Mouse (Mus musculus): ENCODE measurements around the gene Tmem88. TPM values are rescaled to one million over a fixed set of nuclear protein-coding genes. Genes with fewer than 3 reads are reported as not detected.
A peak's percentile ranks its signal among the peaks of the same experiment; 100 is the strongest.

Gene Tmem88
- polyA plus RNA-seq (2012; ENCODE audit: insufficient read depth, insufficient read length, missing spikeins), result 4.1 and 8.3 TPM in 2 replicates

DNA sequence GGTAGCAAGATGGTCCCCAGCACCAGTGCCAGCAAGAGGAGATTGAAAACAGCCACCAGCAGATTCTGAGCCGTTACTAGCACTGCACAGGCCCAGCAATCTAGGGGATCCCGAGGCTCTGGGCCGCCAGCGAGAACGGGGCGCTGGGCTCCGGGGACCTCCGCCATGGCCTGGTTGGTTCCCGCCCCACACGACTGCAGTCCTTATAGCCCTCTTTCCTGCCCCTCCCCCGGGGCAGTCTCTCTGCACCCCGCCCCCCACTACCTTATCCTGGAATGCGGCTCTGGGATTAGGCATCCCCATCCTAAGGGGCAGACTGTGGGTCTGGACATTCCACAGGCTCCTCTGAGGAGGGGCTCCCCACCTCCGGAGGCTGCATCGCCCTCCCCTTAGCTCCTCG, at the start of gene Tmem88:
Gene Tmem88, minus strand, starts transcription at position 176 of the 400 bp plus-strand sequence.
- no peaks in the 10 kb centered on the region; the same call in 1 of the 2 replicates for H3K4me1 ChIP-seq (ENCODE audit: control insufficient read depth, insufficient read depth, insufficient read length, low read length)
- peak within 1 kb of the TSS; percentile 85 for H3K4me3 ChIP-seq (ENCODE audit: insufficient read depth, low read depth, low read length)
- peak within 1 kb of the TSS; percentile 99 for H3K27ac ChIP-seq (replicated peaks; ENCODE audit: low read depth, low read length)

DNA sequence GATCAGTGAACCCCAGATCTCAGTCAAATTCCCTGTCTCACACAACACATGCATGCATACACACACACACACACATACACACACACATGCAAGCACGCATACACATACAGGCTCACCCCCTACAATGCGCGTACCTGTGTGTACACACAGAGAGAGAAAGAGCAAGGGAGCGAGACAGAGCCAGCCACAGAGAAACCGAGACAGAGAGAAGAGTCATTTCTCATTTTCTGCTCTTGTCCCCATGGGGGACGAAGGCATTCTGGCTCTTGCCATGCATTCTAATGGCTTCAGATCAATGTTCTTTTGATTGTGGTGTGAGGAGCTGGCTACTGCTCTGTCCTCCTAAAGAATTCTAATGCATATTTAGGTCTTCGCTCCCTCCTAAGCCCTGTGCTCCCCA, 49.3 kb upstream of the Tmem88 start:
- Histone ChIP-seq H3K4me3 (ENCODE audit: insufficient read depth, low read depth, low read length) (no peak overlapping the region), H3K4me1 (ENCODE audit: control insufficient read depth, insufficient read depth, insufficient read length, low read length) (peaks cover 9% of the 10 kb centered on the region), H3K27ac (replicated peaks; ENCODE audit: low read depth, low read length) (no peak overlapping the region)

DNA sequence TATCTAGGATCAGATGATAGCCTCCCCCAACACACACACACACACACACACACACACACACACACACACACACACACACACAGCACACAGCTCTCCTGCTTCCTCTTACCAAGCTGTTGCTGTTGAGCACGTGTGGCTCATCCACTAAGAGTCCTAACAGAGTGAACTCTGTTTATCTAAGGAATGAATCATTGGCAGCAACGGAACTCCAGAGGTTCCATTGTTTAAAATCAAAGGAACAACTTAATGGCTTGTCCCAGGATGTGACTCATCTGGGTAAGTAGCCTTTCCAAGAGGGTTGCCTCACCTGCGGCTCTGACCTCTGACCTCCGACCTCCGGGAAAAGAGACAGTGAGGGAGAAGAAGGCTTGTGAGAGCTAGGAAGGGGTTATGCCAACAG, 45.3 kb upstream of the Tmem88 start:
- Histone ChIP-seq H3K27ac (replicated peaks; ENCODE audit: low read depth, low read length) (peak overlapping the region; percentile 59), H3K4me3 (ENCODE audit: insufficient read depth, low read depth, low read length) (no peak overlapping the region)

DNA sequence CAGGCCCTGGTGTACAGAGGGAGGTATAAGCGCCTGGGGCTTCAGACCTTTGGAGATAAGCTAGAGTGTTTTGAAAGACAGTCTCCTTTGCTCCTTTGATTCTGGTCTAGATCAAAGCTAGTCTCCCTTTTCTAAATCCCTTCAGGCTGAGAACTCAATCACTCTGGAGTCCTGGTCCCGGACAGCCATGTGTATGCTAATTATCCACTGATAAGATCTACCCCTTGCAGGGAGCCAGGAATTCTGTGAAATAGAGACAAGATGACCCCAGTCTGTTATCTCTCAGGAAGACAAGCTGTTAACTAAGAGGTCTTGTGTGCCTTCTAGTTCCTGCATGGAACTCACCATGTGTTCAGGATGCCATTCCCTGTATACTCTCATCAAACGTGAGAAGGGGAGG, 39.3 kb upstream of the Tmem88 start:
- no peak overlapping the region for H3K4me3 ChIP-seq (ENCODE audit: insufficient read depth, low read depth, low read length)
- H3K4me1 ChIP-seq (ENCODE audit: control insufficient read depth, insufficient read depth, insufficient read length, low read length), result peaks cover under 1% of the 10 kb centered on the region
- H3K27ac ChIP-seq (replicated peaks; ENCODE audit: low read depth, low read length), result no peak overlapping the region

More for the DNA sequence above, 45.3 kb upstream of the Tmem88 start:
- peaks cover 4% of the 10 kb centered on the region for H3K4me1 ChIP-seq (ENCODE audit: control insufficient read depth, insufficient read depth, insufficient read length, low read length)

DNA sequence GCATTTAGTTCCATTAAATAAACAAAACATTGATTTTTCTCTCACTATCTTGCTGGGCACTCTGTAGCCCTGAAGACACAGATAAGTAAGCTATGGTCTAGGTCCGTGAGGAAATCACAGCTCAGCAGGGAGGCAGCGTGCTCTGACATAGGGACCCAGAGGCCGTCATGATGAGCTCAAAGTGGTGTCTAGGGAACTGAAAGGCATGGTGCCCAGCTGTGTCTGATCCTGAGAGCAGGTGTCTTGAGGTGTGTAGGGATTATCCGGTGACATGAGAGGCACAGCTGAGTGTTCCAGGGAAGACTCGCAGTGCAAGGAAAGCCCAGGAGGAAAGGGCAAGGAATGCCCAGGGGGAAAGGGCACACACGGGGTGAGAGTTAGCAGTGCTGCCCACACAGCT, 35.2 kb upstream of the Tmem88 start:
- Histone ChIP-seq H3K4me3 (ENCODE audit: insufficient read depth, low read depth, low read length) (no peak overlapping the region), H3K4me1 (ENCODE audit: control insufficient read depth, insufficient read depth, insufficient read length, low read length) (no peaks in the 10 kb centered on the region), H3K27ac (replicated peaks; ENCODE audit: low read depth, low read length) (no peak overlapping the region)

DNA sequence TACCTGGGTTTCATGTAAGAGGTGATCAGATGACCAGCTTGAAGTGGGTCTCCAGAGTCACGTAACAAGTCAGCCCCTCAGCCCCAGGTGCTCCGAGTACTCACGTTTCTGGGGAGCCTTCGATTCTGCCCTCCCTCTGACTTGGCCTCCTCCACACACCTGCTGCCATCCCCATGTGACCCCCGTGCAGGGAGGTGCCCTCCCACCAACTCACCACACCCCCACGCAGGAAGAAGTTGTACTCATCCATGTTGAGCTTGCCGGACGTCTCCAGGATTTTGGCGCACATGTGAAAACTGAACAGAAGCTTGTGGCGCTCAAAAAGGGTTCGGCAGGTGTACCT, 34.6 kb upstream of the Tmem88 start:
- Histone ChIP-seq H3K27ac (replicated peaks; ENCODE audit: low read depth, low read length) (no peak overlapping the region), H3K4me1 (ENCODE audit: control insufficient read depth, insufficient read depth, insufficient read length, low read length) (no peaks in the 10 kb centered on the region), H3K4me3 (ENCODE audit: insufficient read depth, low read depth, low read length) (no peak overlapping the region)

DNA sequence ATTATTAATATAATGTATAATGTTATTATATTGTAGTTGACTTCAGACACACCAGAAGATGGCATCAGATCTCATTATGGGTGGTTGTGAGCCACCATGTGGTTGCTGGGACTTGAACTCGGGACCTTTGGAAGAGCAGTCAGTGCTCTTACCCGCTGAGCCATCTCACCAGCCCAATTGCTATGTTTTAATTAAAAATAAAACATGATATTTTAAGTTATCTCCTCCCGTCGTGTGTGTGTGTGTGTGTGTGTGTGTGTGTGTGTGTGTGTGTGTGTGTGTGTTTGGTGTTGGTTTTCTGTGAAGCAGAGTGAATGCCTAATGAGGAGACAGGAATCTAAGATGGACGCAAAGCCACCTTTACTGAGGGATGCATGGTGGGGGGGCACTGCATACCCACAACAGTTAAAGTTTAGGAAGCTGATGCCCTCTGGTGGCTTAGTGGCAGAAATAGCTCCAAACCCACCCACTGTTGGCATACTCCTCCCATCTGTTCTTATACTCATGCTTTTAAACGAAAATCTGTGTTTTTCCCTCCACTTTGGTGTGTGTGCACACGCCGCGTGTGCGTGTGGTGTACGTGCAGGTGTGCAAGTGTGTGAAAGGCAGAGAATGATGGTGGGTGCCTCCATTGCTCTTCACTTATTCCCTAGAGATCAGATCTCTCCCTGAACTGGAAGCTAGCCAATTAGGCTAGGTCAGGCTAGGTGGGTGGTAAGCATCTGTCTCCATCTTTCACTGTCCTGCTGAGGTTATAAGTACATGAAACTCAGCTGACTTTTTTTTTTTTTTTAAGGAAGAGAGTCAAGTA, 34.0 kb upstream of the Tmem88 start:
- H3K4me1 ChIP-seq (ENCODE audit: control insufficient read depth, insufficient read depth, insufficient read length, low read length), result no peaks in the 10 kb centered on the region

DNA sequence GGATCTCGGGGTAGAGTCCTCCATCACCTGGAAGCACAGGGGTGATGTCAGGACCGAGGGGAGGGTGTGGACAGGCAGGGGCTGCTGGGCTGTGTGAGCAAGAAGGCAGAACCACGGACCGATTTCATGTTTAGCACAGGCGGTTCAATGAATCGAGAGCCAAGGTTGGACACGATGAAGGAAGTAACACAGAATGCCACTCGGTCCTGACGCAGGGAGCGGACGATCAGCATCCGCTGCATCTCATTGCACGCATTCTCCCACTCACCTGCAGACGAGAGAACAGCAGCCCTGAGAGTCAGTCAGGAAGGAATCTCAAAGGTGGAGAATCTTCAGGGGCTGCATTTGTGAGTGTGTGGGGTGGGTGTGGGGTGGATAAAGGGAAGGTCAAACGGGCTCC, 32.6 kb upstream of the Tmem88 start:
- Histone ChIP-seq H3K4me3 (ENCODE audit: insufficient read depth, low read depth, low read length) (no peak overlapping the region), H3K4me1 (ENCODE audit: control insufficient read depth, insufficient read depth, insufficient read length, low read length) (no peaks in the 10 kb centered on the region), H3K27ac (replicated peaks; ENCODE audit: low read depth, low read length) (no peak overlapping the region)

More for the DNA sequence above, 34.0 kb upstream of the Tmem88 start:
- Histone ChIP-seq H3K27ac (replicated peaks; ENCODE audit: low read depth, low read length) (no peak overlapping the region), H3K4me3 (ENCODE audit: insufficient read depth, low read depth, low read length) (no peak overlapping the region)

DNA sequence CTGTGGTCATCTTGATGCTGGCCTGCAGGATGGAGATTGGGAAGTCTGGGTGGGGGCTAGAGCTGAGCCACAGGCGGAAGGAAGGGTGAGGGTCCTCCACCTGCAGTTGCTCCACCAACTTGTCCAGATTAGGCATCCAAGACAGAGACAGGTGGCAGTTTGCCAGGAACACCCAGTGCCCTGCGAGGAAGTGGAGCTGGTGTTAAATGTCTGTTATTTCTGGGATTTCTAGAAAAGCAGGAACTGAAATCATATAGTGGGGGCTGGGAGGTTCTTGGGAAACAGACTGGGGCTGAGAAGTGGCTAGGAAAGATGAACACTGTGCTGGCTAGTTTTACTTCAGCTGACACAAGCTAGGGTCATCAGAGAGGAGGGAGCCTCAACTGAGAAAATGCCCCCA, 31.3 kb upstream of the Tmem88 start:
- Histone ChIP-seq H3K27ac (replicated peaks; ENCODE audit: low read depth, low read length) (no peak overlapping the region), H3K4me3 (ENCODE audit: insufficient read depth, low read depth, low read length) (no peak overlapping the region), H3K4me1 (ENCODE audit: control insufficient read depth, insufficient read depth, insufficient read length, low read length) (no peaks in the 10 kb centered on the region)

DNA sequence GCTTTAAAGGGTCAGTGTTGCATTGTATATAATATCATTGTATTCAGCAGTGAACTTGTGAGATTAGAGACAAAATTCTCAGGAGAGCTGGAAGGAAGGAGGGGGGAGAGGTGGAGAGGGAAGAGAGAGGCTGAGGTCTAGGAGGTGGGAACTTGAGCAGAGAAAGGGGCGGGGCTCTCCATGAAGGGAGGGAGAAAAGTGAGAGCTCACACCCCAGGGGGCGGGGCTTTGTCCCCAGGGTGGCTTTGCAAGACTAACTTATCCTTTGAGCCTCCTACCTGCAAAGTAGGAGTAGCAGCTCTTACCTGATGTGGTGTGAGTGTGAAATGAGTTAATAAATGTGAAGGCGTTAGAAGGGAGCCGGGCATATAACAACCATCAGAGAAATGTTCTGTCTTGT, 30.7 kb upstream of the Tmem88 start:
- Histone ChIP-seq H3K4me3 (ENCODE audit: insufficient read depth, low read depth, low read length) (no peak overlapping the region), H3K27ac (replicated peaks; ENCODE audit: low read depth, low read length) (no peak overlapping the region), H3K4me1 (ENCODE audit: control insufficient read depth, insufficient read depth, insufficient read length, low read length) (no peaks in the 10 kb centered on the region)

DNA sequence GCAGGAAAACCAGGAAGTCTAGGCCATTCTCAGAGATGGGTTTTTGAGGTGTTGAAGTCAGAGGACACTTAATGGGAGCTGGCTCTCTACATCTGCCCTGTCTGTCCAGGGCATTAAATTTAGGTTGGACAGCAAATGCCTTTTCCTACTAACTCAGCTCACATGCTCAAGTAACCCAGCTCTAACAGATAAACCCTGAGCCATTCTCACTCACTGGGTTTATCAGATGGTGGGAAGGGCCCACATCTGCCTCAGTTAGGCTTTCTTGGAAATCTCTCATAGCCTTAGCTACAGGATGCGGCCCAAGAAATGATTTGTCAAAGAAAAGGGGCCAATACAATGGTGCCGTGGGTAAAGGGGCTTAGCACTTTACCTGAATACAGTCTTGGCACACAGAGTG, 28.2 kb upstream of the Tmem88 start:
- no peaks in the 10 kb centered on the region for H3K4me1 ChIP-seq (ENCODE audit: control insufficient read depth, insufficient read depth, insufficient read length, low read length)
- H3K27ac ChIP-seq (replicated peaks; ENCODE audit: low read depth, low read length), result no peak overlapping the region
- no peak overlapping the region for H3K4me3 ChIP-seq (ENCODE audit: insufficient read depth, low read depth, low read length)

DNA sequence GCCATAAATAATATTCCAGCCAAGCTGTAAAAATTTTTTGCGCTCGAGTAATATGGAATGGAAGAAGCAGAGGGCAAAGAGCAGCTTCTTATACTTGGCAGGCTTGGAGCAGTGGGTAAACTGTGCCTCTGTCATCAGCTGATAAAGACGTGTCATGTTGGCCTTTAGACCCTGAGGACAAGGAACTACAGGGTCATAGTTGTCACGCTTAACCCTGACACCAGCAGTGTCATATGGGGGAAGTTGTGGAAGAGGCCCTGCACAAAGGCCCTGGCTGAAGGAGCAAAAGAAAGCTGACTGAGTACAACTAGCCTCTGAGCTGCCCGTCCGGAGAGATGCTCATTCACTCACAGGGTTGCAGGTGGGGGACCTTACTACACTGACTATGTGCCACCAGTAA, 25.9 kb upstream of the Tmem88 start:
- no peaks in the 10 kb centered on the region for H3K4me1 ChIP-seq (ENCODE audit: control insufficient read depth, insufficient read depth, insufficient read length, low read length)
- H3K27ac ChIP-seq (replicated peaks; ENCODE audit: low read depth, low read length), result no peak overlapping the region
- H3K4me3 ChIP-seq (ENCODE audit: insufficient read depth, low read depth, low read length), result no peak overlapping the region

DNA sequence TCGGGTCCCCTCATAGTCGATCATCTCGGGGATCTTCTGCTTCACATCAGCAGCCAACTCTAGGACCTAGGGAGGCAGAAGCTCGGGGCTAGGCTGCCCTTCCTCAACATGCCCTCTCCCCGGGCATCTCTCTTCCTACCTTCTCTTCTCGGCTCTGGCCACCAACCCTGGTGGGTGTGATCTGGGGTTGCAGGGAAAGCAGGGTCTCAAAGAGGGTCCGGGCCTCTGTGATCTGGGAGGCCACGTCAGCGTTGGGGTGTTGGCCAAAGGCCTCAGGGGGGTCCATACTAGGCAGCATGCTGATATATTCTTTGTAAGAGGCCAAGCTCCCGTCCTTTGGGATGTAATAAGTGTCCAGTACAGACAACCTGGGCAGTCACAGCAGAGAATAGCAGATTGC, 24.8 kb upstream of the Tmem88 start:
- Histone ChIP-seq H3K4me3 (ENCODE audit: insufficient read depth, low read depth, low read length) (no peak overlapping the region), H3K4me1 (ENCODE audit: control insufficient read depth, insufficient read depth, insufficient read length, low read length) (no peaks in the 10 kb centered on the region), H3K27ac (replicated peaks; ENCODE audit: low read depth, low read length) (no peak overlapping the region)

DNA sequence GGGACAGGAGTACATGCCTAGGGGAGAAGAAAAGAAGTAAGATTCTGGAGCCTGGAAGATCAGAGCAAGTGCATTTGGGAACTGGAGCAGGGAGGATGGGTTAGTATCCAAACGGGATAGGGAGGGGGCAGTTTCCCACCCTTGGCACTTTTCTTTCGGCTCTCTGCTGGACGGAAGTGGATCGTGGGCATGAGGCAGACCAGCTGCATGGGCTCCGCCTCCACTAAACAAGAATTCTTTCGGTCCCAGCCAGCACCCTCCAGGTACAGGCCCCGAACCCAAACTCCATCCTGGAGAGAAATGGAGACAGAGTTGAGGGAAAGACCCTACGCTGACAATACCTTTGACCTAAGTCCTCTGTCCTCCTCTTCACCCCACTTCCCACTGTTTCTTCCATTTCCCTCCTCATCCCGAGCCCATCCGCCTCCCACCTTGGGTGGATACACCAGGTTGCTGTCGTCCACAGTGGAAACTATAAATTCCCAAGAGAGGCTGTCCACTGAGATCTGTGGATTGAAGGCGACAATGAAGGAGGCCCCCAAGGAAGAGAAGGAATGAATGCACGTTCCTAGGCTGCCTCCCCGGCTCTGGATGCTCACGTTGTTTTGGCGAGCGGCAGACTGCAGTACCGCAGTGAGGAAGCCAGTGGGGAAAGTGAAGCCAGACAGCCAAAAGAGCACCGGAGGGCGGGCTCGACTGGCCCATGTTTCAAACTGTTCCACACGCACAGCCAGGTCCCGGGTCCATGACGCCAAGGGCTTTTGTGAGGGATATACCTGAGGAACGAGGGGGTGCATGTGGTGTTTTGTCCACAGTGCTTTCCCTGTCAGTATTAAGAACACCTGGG, 23.3 kb upstream of the Tmem88 start:
- no peak overlapping the region for H3K4me3 ChIP-seq (ENCODE audit: insufficient read depth, low read depth, low read length)

DNA sequence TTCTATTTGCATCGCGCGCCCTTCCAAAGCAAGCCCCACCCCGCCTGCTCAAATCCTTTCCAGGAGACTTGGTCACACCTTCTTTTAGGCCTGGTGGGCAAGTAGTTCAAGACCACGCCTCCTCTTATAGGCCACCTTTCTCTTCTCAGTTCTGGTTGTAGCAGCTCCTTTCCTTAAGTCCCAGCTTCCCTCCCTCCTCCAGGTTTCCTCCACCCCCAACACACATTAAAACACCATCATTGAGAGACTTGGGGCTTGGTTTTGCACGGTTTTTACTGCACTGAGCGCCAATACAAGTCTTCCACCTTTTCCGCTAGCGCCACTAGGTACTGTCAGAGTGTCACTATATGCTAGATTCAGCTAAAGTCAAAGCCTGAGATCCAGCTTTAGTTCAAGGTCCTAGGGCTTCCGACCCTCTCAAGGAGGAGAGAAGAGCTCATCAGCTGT, 22.5 kb upstream of the Tmem88 start:
- peaks cover 2% of the 10 kb centered on the region; the same call in 1 of the 2 replicates for H3K4me1 ChIP-seq (ENCODE audit: control insufficient read depth, insufficient read depth, insufficient read length, low read length)
- H3K27ac ChIP-seq (replicated peaks; ENCODE audit: low read depth, low read length), result no peak overlapping the region
- peak overlapping the region; percentile 73 for H3K4me3 ChIP-seq (ENCODE audit: insufficient read depth, low read depth, low read length)

More for the DNA sequence above, 23.3 kb upstream of the Tmem88 start:
- peaks cover 2% of the 10 kb centered on the region; the same call in 1 of the 2 replicates for H3K4me1 ChIP-seq (ENCODE audit: control insufficient read depth, insufficient read depth, insufficient read length, low read length)
- no peak overlapping the region for H3K27ac ChIP-seq (replicated peaks; ENCODE audit: low read depth, low read length)
